Mouse (Mus musculus) pancreas, adult 10 weeks (tissue): ENCODE results near the gene Vmn1r43. TPM values are rescaled to one million over a fixed set of nuclear protein-coding genes. Genes with fewer than 3 reads are reported as not detected.

ENCODE experiments used
- polyA plus RNA-seq: library from polyadenylated mRNA; stranded (reverse); fragments of 350-450 nt; fragmentation: Illumina TruSeq; extraction: RNeasy Lipid Tissue Mini Kit (QIAGEN cat#74804); gene quantifications from one replicate; pipeline ENCODE4 v1.2.3, GENCODE M21; 2015; ENCODE audit warnings: low read depth, low replicate concordance; ENCODE audit not compliant: insufficient read depth

Gene Vmn1r43
- polyA plus RNA-seq: not detected

DNA sequence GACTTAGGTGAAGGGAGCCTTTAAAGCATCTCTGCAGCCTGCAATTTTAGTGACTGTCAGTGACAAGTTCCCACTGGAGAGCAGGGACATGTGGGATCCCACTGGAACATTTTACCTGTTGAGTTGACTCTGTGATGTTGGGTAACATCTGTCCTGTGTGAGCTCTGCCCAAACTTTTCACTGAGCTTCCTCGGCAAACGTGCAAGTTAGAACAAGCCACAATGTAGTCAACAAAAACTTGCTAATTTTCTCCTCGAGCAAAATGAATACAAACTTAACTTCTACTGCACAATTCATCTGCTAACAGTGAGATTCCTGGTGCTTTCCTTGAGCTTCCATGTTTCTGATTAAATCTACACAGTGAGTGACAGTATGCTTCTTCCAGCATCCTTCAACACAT lies at the start of gene Vmn1r43, which contains the start of gene Vmn1r42:
TSS of gene Vmn1r43 (minus strand) at position 101 of the 400 bp plus-strand sequence.
TSS of gene Vmn1r42 (minus strand) at position 101 of the 400 bp plus-strand sequence.

DNA sequence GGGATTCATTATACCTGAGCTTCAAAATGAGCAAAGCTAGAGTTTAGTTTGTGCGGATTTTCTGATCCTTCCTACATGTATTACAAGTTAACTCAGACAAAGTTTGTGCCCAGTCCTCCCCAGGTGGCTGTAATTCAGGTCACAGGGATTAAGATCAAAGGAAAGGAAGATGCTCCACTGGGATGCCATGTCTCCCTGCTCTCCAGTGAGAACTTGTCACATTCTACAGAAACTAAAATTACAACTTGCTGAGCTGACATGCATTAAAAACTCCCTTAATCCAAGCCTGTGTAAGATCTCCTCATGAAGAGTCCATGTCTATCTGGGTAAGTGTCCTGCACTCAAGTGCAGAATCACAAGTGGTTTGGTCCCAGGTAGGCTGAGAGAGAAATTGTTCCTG lies 7.1 kb upstream of the Vmn1r43 start, which contains the start of gene Vmn1r44:
TSS of gene Vmn1r44 (plus strand) at position 301 of the 400 bp plus-strand sequence.

Other genes starting within 250 kb of the Vmn1r43 start
- gene Txnrd3, start 232.4 kb downstream of the Vmn1r43 start, polyA plus RNA-seq: 1.0 TPM
- not detected for gene Vmn1r40, start 168.9 kb downstream of the Vmn1r43 start, polyA plus RNA-seq
- gene Vmn1r41, start 135.6 kb downstream of the Vmn1r43 start, polyA plus RNA-seq: not detected
- not detected for gene Vmn1r42, start within 50 bp of the Vmn1r43 start, polyA plus RNA-seq
- not detected for gene Vmn1r44, start 7.2 kb upstream of the Vmn1r43 start, polyA plus RNA-seq
- gene Vmn1r45, start 64.2 kb upstream of the Vmn1r43 start, polyA plus RNA-seq: not detected
- not detected for gene Vmn1r46, start 92.9 kb upstream of the Vmn1r43 start, polyA plus RNA-seq
- gene Vmn1r47, start 139.7 kb upstream of the Vmn1r43 start, polyA plus RNA-seq: not detected
- gene Vmn1r48, start 160.4 kb upstream of the Vmn1r43 start, polyA plus RNA-seq: not detected
- not detected for gene Vmn1r49, start 202.1 kb upstream of the Vmn1r43 start, polyA plus RNA-seq
- not detected for gene Vmn1r50, start 225.0 kb upstream of the Vmn1r43 start, polyA plus RNA-seq
- gene Vmn1r51, start 246.2 kb upstream of the Vmn1r43 start, polyA plus RNA-seq: not detected